Mouse (Mus musculus) liver, adult (tissue): ENCODE measurements around the gene Ranbp17.

Source experiments
- GATA4 ChIP-seq: IDR thresholded peaks from 2 replicates; pipeline ENCODE4 v1.6.1; 2014; ENCODE audit warnings: mild to moderate bottlenecking, low read length; ENCODE audit not compliant: insufficient replicate concordance

The Ranbp17 gene

GRCm38 (mm10) chr11:33195531-33196446 is 317.8 kb downstream of the Ranbp17 start:
- no peak for TF ChIP-seq GATA4

GRCm38 (mm10) chr11:33195061-33195460 is 318.5 kb downstream of the Ranbp17 start:
- TF ChIP-seq GATA4, result no peak

DNA sequence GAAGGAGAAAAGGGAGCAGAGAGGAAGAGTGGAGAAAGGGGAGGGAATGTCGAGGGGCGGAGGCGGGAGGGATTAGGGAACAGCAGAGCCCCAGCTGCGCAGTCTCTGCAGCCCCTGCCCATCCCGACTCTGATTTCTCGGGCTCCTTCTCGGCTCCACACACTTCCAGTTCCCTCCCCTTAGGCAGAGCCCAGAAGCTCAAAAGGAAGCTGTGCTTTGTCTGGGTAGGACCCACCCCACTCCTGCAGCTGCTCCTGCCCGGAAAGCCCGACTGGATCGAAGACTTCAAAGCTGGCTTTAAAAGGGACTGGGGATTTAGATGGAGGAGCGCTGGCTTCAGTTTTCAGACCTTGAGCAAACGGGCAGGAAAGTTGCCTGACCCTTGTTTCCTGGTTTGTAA is 319.9 kb downstream of the Ranbp17 start:
- no peak for TF ChIP-seq GATA4

DNA sequence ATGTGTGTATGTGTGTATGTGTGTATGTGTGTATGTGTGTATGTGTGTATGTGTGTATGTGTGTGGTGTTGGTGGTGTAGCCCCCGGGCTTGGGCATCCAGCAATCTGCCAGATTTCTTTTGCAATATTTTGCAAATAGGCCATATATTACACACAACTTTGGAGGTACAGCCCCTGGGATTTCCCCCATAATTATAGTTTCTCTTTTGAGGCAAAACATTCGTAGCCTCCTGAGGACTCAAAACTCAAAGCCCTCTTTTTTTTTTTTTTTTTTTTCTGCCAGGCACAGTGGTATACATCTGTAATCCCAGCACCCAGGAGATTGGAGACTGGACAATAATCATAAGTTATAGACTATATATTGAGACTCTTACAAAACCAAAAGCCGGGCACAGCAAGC is 331.7 kb downstream of the Ranbp17 start:
- no peak for TF ChIP-seq GATA4

GRCm38 (mm10) chr11:33180701-33181116 is 332.8 kb downstream of the Ranbp17 start:
- TF ChIP-seq GATA4, result no peak

DNA sequence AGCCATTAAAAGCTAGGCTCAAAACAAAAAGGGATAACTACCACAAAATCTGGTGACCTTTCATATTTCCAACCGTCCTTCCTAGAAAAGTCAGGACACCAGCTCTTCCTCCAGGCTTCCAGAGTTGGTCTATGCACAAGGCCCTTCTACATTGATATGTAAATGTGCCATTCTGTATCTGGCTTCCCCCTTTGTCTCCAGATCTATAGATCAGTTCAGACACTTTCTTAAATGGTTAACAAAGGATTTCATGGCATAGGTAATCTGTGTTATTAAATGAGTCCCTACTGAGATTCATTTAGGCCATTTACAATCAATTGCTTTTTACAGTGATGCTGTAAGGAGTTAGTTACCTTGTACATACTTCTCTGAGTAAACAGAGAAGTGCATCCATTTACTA is 333.7 kb downstream of the Ranbp17 start:
- TF ChIP-seq GATA4, result no peak

DNA sequence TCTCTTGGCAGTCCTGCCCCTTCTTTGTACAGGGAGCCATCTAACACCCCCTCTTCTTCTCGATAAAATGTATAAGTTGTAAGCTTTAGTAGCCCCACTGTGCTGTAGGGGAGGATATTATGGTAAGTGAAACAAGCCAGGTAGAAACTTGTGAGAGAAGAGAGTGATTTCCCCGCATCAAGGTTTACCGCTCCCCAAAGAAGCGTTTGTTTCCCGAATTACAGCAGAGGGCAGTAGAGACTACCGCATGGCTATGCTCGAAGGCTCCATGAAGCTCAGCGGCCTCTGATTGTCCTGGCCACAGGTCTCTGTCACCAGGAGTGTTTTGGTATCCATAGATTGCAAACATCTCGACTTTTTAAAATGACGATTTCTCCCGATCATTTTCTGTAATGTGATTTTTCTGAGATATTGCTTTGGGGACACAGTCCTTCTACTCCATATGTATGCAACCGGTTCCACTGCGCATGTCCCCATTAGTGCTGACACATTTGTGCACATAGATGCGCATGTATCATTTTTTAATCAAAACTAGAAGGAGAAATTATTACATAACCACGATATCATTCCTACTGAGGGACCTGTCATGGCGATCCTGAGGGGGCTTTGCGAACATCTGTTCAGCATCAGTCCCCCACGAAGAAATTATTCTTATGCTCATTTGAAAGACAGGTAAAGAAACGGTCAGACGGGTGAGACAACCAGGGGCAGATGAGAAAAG is 336.9 kb downstream of the Ranbp17 start:
- TF ChIP-seq GATA4, result no peak

GRCm38 (mm10) chr11:33175768-33176167 is 337.8 kb downstream of the Ranbp17 start:
- no peak for TF ChIP-seq GATA4

- no peak for TF ChIP-seq GATA4
These were observed 343.1 kb downstream of the Ranbp17 start for GRCm38 (mm10) chr11:33170489-33170888.

DNA sequence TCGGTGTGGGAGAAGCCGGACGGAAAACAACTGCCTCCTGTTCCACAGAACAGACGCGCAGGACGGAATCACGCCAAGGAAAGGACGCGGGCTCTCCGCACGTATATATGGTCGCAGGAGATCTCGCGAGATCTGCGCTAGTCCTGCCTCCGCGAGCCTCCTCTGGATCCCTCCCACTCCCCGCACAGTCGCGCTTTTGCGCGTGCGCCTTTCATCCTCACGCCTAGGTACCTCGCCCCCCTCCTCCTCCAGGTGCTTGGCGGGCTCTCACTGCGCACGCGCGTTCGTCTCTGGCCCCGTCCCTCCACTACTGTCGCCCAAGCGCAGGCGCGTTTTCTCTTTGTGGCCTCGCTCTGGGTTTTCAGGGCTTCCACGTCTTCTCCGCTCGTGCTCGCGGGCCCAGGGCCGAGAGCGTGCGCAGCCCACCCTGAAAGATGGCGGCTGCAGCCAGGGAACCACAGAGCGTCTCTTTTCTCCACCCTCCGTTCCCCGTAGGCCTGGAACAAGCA is 350.5 kb downstream of the Ranbp17 start, which contains the start of gene Npm1:
Gene Npm1 (minus strand): TSS at position 209 of the 509 bp plus-strand sequence.
- TF ChIP-seq GATA4, result peak; percentile 33; the same call in 1 of the 2 replicates

DNA sequence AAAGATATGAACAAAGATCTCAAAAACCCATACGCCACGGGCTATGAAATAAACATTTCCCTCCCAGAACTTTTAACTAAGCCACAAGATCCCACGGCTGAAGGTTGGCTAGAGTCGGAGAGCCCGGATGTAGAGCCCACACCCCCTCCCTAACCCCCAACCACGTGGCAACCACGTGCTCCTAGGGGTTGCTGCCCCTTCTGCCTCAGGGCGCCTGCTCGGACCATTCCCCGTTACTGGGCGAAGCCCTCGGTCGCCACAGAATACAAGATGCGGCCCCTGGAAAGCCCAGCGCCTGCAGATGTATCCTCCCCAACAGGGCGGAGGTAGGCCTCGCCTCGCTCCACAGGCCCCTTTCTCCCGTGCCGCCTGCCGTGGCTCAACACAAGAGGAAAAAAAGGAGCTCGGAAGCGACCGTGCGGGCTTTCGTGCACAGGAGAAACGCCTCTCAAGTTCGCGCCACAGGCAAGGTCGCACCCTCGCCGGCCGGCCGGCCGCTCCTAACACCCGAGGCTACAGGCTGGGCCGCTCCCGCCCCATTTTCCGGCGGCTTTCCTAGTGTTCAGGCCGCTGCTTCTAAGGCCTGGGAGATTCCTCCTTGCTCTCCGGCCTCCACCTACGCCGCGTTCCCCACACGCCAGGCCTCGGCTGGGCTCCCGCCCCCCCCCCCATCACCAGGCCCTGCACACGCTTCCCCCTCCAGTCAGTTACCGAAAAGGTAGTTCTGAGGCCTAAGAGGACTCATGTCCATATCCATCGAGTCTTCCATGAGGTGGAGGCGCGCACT is 351.1 kb downstream of the Ranbp17 start:
- no peak for TF ChIP-seq GATA4
